Mouse (Mus musculus): ENCODE results near the gene Surf1. TPM values are rescaled to one million over a fixed set of nuclear protein-coding genes. Genes with fewer than 3 reads are reported as not detected.

Surf1 gene
- polyA plus RNA-seq, 1 experiment from 2014 or later = 85.4 TPM

DNA sequence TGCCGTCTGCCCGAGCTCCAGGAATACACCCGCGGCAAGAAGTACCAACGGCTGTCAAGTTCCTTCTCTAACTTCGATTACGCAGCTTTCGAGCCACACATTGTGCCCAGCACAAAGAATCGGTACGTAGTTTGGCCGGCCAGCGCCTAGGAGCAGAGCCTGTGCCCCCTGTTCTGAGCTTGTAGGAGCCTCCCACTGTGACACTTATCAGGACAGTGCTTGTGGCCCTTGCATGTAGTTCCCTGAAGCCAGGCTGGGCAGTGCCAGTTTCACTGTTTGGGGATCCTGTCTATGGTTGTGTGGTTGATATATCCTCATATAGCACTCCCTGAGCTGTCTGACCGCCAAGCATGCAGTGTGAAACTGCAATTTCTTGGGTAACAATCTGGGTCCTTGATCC is 408 bp upstream of the Surf1 start:
- peaks cover 57% of the 10 kb centered on the region for H3K36me3 ChIP-seq (replicated peaks)
- ATAC-seq (replicated peaks) = peak; percentile 24; the same call in 1 of the 2 replicates

GRCm38 (mm10) chr2:26914148-26914941 is 2.0 kb downstream of the Surf1 start:
- no peak for ATAC-seq (replicated peaks)
- Histone ChIP-seq H3K4me2 (no peak overlapping the region), H3K9me3 (no peaks in the 10 kb centered on the region), H3K36me3 (replicated peaks) (peaks cover 36% of the 10 kb centered on the region), H3K9ac (no peak overlapping the region), H3K4me1 (peaks cover 52% of the 10 kb centered on the region), H3K4me3 (peak overlapping the region; percentile 74; the same call in 1 of the 2 replicates), H3K27me3 (replicated peaks) (no peaks in the 10 kb centered on the region), H3K27ac (no peak overlapping the region)
- WGBS = 63% methylated on average over 8 of the region's 8 CpGs

More for the DNA sequence above, 408 bp upstream of the Surf1 start:
- Histone ChIP-seq H3K4me3 (peak overlapping the region; percentile 74), H3K27ac (peak overlapping the region; percentile 84), H3K4me2 (peak overlapping the region; percentile 93), H3K9me3 (no peaks in the 10 kb centered on the region), H3K9ac (peak overlapping the region; percentile 71), H3K27me3 (replicated peaks) (no peaks in the 10 kb centered on the region), H3K4me1 (peaks cover 44% of the 10 kb centered on the region)
- 3% methylated on average over 13 of the region's 13 CpGs for WGBS

- no peaks in the 10 kb centered on the region for H3K27me3 ChIP-seq (replicated peaks)
- H3K4me1 ChIP-seq = peaks cover 59% of the 10 kb centered on the region
Observed at GRCm38 (mm10) chr2:26913416-26914147, 2.7 kb downstream of the Surf1 start.

GRCm38 (mm10) chr2:26912253-26912770 is 4.0 kb downstream of the Surf1 start:
- H3K36me3 ChIP-seq (replicated peaks) = peaks cover 34% of the 10 kb centered on the region
- peak overlapping the region; percentile 76 for H3K4me3 ChIP-seq
- peak overlapping the region; percentile 81 for H3K9ac ChIP-seq
- WGBS = 70% methylated on average over 5 of the region's 5 CpGs
- H3K4me2 ChIP-seq = peak overlapping the region; percentile 99
- H3K27me3 ChIP-seq (replicated peaks) = no peaks in the 10 kb centered on the region
- no peaks in the 10 kb centered on the region for H3K9me3 ChIP-seq
- ATAC-seq (replicated peaks) = no peak
- H3K4me1 ChIP-seq = peaks cover 58% of the 10 kb centered on the region
- H3K27ac ChIP-seq = no peak overlapping the region

More at GRCm38 (mm10) chr2:26913416-26914147, 2.7 kb downstream of the Surf1 start:
- H3K9ac ChIP-seq = no peak overlapping the region
- H3K9me3 ChIP-seq = no peaks in the 10 kb centered on the region
- no peak overlapping the region for H3K27ac ChIP-seq
- H3K36me3 ChIP-seq (replicated peaks) = peaks cover 28% of the 10 kb centered on the region
- no peak overlapping the region for H3K4me2 ChIP-seq
- ATAC-seq (replicated peaks) = no peak
- H3K4me3 ChIP-seq = no peak overlapping the region
- 87% methylated on average over 17 of the region's 17 CpGs for whole genome bisulfite sequencing

GRCm38 (mm10) chr2:26910994-26911765 is 5.2 kb downstream of the Surf1 start:
- Histone ChIP-seq H3K27me3 (replicated peaks) (no peaks in the 10 kb centered on the region), H3K4me3 (peak overlapping the region; percentile 76), H3K9me3 (no peaks in the 10 kb centered on the region), H3K9ac (peak overlapping the region; percentile 81), H3K4me2 (peak overlapping the region; percentile 99), H3K4me1 (peaks cover 52% of the 10 kb centered on the region), H3K27ac (peak overlapping the region; percentile 91), H3K36me3 (replicated peaks) (peaks cover 41% of the 10 kb centered on the region)
- ATAC-seq (replicated peaks) = peak; percentile 69
- WGBS = 2% methylated on average over 37 of the region's 37 CpGs

DNA sequence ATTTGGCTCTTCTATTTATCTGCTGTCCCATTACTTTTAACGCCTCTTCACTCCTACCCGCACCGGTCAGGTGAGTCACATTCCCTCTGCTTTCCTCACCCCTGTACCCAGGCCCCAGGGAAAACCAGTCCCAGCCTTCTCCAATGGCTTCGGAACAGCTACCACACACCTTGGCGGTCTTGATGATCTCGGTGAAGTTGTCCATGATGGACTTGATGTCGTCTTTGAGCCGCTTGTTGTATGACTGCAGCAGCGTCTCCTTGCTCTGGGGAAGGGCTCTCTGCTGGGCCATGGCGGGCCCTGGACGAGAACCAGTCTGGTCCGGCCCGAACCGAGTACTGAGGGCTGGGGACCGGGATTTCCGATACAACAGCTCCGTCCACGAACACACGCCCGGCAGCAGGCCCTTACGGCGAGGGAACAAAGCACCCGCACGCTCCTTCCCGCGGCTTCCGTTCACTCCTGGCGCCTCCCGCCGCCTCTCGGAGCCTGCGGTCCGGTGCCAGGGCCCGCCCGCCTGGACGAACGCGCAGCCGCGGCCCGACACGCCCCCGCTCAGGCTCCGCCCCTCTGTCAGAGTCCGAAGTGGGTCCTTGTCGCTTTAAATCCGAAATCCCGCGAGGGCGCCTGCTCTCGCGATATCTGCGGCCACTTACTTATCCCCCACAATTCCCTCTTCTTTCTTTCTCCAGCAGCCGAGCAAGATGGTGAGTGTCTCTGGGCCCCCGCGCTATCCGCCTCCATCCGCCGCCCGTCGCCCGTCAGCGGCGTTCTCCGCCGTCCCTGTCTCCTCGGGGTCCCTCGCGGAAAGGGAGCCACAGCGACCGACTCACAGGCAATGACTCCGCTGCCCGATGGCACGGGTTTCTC is 6.0 kb downstream of the Surf1 start, which contains the start of the genes Med22 and Rpl7a:
Med22 (minus strand) TSS at position 554 of the 870 bp plus-strand sequence.
Rpl7a (plus strand) TSS at position 641 of the 870 bp plus-strand sequence.
- Histone ChIP-seq H3K27me3 (replicated peaks) (no peaks in the 10 kb centered on the region), H3K36me3 (replicated peaks) (peaks cover 48% of the 10 kb centered on the region), H3K4me2 (peak within 1 kb of the TSS; percentile 99), H3K4me3 (peak within 1 kb of the TSS; percentile 76), H3K9me3 (no peaks in the 10 kb centered on the region), H3K9ac (peak within 1 kb of the TSS; percentile 81), H3K27ac (peak within 1 kb of the TSS; percentile 91), H3K4me1 (peaks cover 46% of the 10 kb centered on the region)
- ATAC-seq (replicated peaks) = peak; percentile 95
- under 1% methylated on average over 70 of the region's 74 CpGs for WGBS

- no peak for ATAC-seq (replicated peaks)
- Histone ChIP-seq H3K4me2 (peak overlapping the region; percentile 99), H3K9ac (peak overlapping the region; percentile 76), H3K36me3 (replicated peaks) (peaks cover 48% of the 10 kb centered on the region), H3K4me3 (peak overlapping the region; percentile 76), H3K9me3 (no peaks in the 10 kb centered on the region), H3K27me3 (replicated peaks) (no peaks in the 10 kb centered on the region), H3K4me1 (peaks cover 38% of the 10 kb centered on the region), H3K27ac (no peak overlapping the region)
Observed at GRCm38 (mm10) chr2:26909387-26909784, 6.9 kb downstream of the Surf1 start.

DNA sequence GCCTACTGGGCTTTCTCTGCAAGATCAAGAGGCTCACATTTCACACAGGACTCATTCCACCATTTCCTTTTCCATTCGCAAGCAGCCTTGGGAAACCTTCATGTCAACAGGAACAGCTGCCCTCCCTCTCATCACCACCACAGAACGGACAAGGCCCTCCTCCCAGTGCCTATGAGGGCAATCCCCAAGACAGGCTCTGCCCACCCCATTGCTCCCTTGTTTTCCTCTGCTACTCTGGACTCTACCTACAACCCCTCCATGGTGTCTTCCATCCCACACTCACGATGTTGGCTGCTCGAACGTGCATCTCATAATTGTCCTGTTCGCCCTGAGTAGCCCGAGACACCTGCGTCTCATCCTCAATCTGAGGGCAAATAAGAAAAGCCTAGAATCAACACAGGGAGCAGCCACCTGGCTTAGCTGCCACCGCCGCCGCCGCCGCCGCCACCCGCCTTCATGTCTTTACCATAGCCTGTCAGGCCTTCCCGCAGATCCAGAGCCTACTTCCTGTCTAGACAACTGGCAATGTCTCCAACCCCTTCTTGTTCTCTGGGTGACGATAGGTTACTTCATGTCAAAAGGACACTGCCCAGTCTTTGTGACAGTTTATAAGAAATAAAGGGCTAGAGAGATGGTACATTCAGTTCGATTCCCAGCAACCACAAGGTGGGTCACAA is 7.5 kb downstream of the Surf1 start:
- ATAC-seq (replicated peaks) = no peak
- Histone ChIP-seq H3K4me3 (peak overlapping the region; percentile 76), H3K9me3 (no peaks in the 10 kb centered on the region), H3K27ac (no peak overlapping the region), H3K4me2 (peak overlapping the region; percentile 99), H3K27me3 (replicated peaks) (no peaks in the 10 kb centered on the region), H3K36me3 (replicated peaks) (peaks cover 43% of the 10 kb centered on the region), H3K9ac (peak overlapping the region; percentile 38), H3K4me1 (peaks cover 41% of the 10 kb centered on the region)
- WGBS = 92% methylated on average over 18 of the region's 18 CpGs

GRCm38 (mm10) chr2:26907109-26907508 is 9.2 kb downstream of the Surf1 start:
- Histone ChIP-seq H3K4me1 (peaks cover 43% of the 10 kb centered on the region), H3K36me3 (replicated peaks) (peaks cover 26% of the 10 kb centered on the region; the same call in 1 of the 2 replicates), H3K27ac (no peak overlapping the region), H3K9ac (no peak overlapping the region), H3K4me3 (no peak overlapping the region), H3K9me3 (no peaks in the 10 kb centered on the region), H3K4me2 (no peak overlapping the region), H3K27me3 (replicated peaks) (no peaks in the 10 kb centered on the region)
- ATAC-seq (replicated peaks) = no peak
- 64% methylated on average over 4 of the region's 4 CpGs for WGBS

DNA sequence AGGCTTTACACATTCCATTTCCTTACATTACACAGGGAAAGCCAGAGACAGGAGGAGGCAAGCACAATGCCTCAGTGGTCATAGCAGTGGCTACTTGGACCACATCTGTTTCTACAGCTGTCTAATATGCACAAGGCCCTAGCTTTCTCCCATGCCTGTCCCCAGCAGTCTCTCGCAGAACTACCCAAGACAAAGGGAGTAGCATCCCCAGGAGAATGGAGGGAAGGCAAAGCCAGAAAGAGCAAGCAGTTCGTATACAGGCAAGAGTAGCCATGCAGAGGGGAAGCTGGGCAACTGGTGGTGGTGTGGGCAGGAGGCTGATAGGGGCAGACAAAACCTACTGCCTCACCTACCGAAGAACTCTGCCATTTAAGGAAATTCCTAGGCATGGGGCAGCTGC is 9.9 kb downstream of the Surf1 start:
- 96% methylated on average over 3 of the region's 3 CpGs for WGBS
- H3K9ac ChIP-seq = no peak overlapping the region

More for the DNA sequence above, 9.9 kb downstream of the Surf1 start:
- H3K27me3 ChIP-seq (replicated peaks) = no peaks in the 10 kb centered on the region
- no peaks in the 10 kb centered on the region for H3K9me3 ChIP-seq
- H3K27ac ChIP-seq = no peak overlapping the region
- no peak overlapping the region for H3K4me3 ChIP-seq
- peaks cover 43% of the 10 kb centered on the region for H3K4me1 ChIP-seq
- no peak for ATAC-seq (replicated peaks)
- H3K4me2 ChIP-seq = no peak overlapping the region
- H3K36me3 ChIP-seq (replicated peaks) = peaks cover 25% of the 10 kb centered on the region; the same call in 1 of the 2 replicates
